Mouse (Mus musculus) spleen, adult 2 months (tissue): ENCODE results near the gene Ninl. TPM values are rescaled to one million over a fixed set of nuclear protein-coding genes. Genes with fewer than 3 reads are reported as not detected.

Source experiments
- DNase-seq, 2 experiments: peaks; one replicate each; pipeline versions ENCODE4 v3.0.0 to v3.0.0-alpha.2; 2012 to 2021; ENCODE audit warnings: low spot score in 2 of 2, low read depth in 1 of 2
- H3K27ac ChIP-seq: fragments of 200-500 bp; 2 replicates; pipeline ENCODE4 v1.5.1; 2012; ENCODE audit warnings: low read length, inconsistent platforms; ENCODE audit not compliant: insufficient read depth
- H3K27me3 ChIP-seq: fragments of 200-500 bp; 2 replicates; pipeline ENCODE4 v1.6.1; 2012; ENCODE audit warnings: mild to moderate bottlenecking, moderate library complexity, low read length, inconsistent platforms; ENCODE audit not compliant: control insufficient read depth, insufficient read depth
- H3K36me3 ChIP-seq: fragments of 200-500 bp; 2 replicates; pipeline ENCODE4 v1.6.1; 2012; ENCODE audit warnings: mild to moderate bottlenecking, low read length, inconsistent platforms; ENCODE audit not compliant: control insufficient read depth, insufficient read depth
- H3K4me1 ChIP-seq: fragments of 200-500 bp; 2 replicates; pipeline ENCODE4 v1.6.1; 2011; ENCODE audit warnings: inconsistent platforms; ENCODE audit not compliant: control insufficient read depth, insufficient read depth, insufficient read length
- H3K4me3 ChIP-seq: fragments of 200-500 bp; 2 replicates; pipeline ENCODE4 v1.5.1; 2011; ENCODE audit warnings: mild to moderate bottlenecking, inconsistent platforms; ENCODE audit not compliant: insufficient read depth, insufficient read length; ENCODE audit errors: extremely low read depth
- CTCF ChIP-seq: fragments of 200-500 bp; IDR thresholded peaks from 2 replicates; pipeline ENCODE4 v1.5.1; 2011; ENCODE audit warnings: mild to moderate bottlenecking, inconsistent platforms; ENCODE audit not compliant: insufficient read depth, insufficient read length, insufficient replicate concordance; ENCODE audit errors: extremely low read depth
- POLR2A ChIP-seq: fragments of 200-500 bp; IDR thresholded peaks from 2 replicates; pipeline ENCODE4 v1.6.1; 2011; ENCODE audit warnings: low read depth, low read length, inconsistent platforms
- WGBS: fragments of 180-500 bp; shearing (Covaris S2); methylation state at CpG from one replicate; pipeline ENCODE4 v1.1.7; 2018; 5-methylcytosine and 5-hydroxymethylcytosine counted together
- polyA plus RNA-seq: library from polyadenylated mRNA; depleted of rRNA; stranded (reverse); fragments of >200 nt; gene quantifications from 2 replicates; pipeline ENCODE4 v1.2.3, GENCODE M21; 2012

Gene Ninl
- polyA plus RNA-seq, 1 experiment = 2.1 TPM

DNA sequence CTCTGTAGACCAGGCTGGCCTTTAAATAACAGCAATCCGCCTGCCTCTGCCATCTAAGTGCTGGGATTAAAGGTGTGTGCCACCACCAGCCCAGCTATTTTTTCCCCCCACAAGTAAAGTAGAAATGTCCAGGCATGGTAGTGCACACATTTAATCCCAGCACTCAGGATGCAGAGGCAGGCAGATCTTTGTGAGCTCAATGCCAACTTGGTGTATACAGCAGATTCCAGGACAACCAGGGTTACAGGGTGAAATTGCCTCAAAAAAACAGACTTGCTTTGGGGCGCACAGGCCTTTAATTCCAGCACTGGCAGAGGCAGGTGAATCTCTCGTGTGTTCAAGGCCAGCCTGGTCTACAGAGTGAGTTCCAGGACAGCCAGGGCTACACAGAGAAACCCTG is 116.2 kb downstream of the Ninl start:
- 96% methylated on average over 3 of the region's 3 CpGs for WGBS
- Histone ChIP-seq H3K4me3 (no peak overlapping the region), H3K27ac (no peak overlapping the region), H3K4me1 (peaks cover 2% of the 10 kb centered on the region; the same call in 1 of the 2 replicates), H3K27me3 (no peaks in the 10 kb centered on the region), H3K36me3 (no peaks in the 10 kb centered on the region)
- no peak for DNase-seq
- TF ChIP-seq CTCF (no peak), POLR2A (no peak)

DNA sequence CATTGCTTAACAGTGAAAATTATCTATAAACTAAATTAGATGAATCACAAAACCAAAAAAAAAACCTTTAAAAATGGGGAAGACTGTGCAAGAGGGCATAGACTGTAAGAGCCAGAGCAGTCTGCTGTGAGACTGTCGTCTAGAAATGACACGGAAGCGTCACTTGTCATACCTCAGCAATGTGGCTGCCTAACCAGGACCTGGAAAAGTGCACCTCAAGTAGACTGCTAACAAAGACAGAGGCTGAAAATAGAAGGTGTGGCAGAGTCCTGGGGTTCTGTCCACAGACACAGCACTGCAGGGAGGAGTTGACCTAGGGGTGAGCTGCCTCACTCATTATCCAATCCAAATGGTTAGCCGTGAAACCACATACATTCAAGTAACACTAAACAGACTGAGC is 117.0 kb downstream of the Ninl start:
- no peak overlapping the region for H3K4me3 ChIP-seq
- no peak overlapping the region for H3K27ac ChIP-seq
- DNase-seq = no peak
- 89% methylated on average over 4 of the region's 4 CpGs for WGBS
- H3K4me1 ChIP-seq = peaks cover 2% of the 10 kb centered on the region; the same call in 1 of the 2 replicates
- TF ChIP-seq CTCF (no peak), POLR2A (no peak)
- H3K36me3 ChIP-seq = no peaks in the 10 kb centered on the region
- no peaks in the 10 kb centered on the region for H3K27me3 ChIP-seq

DNA sequence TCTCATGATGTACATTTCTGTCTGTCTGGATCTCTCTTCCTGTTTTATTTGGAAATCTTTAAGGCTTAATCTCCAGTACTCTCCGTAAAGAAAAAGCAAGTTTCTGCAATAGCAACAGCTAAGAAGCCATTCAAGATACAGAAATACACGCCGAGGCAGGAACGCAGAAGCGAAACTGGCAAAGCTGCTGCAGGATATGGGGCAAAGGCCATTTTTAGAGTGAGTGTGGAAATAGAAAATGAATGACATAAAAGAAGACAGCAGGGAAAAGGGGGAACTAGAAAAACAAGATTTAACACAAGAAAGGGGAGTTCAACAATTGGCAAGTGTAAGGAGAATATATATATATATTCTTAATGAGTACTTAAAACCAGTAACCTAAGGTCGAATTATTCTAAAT is 117.5 kb downstream of the Ninl start:
- H3K4me1 ChIP-seq = peaks cover 2% of the 10 kb centered on the region; the same call in 1 of the 2 replicates
- no peaks in the 10 kb centered on the region for H3K27me3 ChIP-seq
- DNase-seq = no peak
- TF ChIP-seq POLR2A (no peak), CTCF (no peak)
- H3K4me3 ChIP-seq = no peak overlapping the region
- 47% methylated on average over 6 of the region's 6 CpGs for WGBS
- H3K27ac ChIP-seq = no peak overlapping the region
- no peaks in the 10 kb centered on the region for H3K36me3 ChIP-seq

DNA sequence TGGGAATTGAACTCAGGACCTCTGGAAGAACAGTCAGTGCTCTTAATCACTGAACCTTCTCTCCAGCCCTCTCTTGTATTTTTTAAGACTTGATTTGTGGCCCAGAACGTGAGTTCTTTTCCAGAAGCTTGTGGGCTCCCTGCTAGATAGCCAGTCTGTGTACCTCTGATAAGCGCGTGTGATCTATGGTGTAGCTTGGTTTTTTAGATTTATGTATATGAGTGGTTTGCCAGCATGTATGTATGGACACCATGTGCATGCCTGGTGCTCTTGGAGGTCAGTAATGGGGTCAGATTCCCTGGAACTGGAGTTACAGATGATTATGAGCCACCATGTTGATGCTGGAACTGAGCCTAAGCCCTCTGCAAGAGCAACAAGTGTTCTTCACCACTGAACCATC is 118.6 kb downstream of the Ninl start:
- WGBS = 90% methylated on average over 3 of the region's 3 CpGs
- no peak overlapping the region for H3K4me3 ChIP-seq
- no peaks in the 10 kb centered on the region for H3K27me3 ChIP-seq
- TF ChIP-seq POLR2A (no peak), CTCF (no peak)
- DNase-seq = no peak
- H3K4me1 ChIP-seq = peaks cover 2% of the 10 kb centered on the region; the same call in 1 of the 2 replicates
- H3K36me3 ChIP-seq = no peaks in the 10 kb centered on the region
- no peak overlapping the region for H3K27ac ChIP-seq

DNA sequence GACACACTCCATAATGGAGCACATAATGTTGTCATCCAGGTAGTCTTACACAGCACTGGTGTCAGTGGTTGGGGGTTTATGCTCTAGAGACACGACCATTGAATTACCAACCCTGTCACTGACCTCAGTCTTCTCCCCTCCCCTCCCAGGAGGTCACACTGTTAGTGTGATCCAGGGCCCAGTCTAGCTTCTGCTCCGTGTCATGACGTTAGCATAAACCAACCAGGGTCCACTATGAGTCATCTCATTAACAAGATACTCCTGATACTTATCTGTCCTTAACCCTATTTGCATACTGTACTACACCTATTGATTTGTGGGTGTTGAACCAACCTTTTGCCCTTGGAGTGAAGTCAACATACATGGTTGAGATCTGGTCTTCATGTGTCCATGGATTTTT is 120.5 kb downstream of the Ninl start:
- no peak overlapping the region for H3K27ac ChIP-seq
- 83% methylated on average over 3 of the region's 3 CpGs for WGBS
- H3K27me3 ChIP-seq = no peaks in the 10 kb centered on the region
- no peak for DNase-seq
- no peak overlapping the region for H3K4me3 ChIP-seq
- H3K4me1 ChIP-seq = peaks cover 2% of the 10 kb centered on the region; the same call in 1 of the 2 replicates
- H3K36me3 ChIP-seq = no peaks in the 10 kb centered on the region
- TF ChIP-seq CTCF (no peak), POLR2A (no peak)

DNA sequence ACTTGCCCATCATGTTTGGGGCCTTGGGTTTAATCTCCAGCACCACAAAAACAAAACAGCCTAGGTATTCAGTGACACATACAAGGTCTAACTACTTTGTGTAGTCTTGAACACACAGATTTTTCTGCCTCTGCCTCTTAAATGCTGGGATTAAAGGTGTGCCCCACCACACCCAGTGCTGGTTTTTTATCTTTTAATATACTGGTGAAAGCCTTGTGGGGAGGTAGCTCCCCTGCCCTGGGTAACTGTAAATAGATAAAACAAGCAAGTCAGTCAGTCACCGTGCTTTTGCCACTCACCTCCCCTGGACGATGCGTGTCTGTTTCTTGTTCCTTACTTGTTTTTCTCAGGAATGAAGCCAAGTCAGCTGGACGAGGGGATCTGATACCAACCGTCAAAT is 123.4 kb downstream of the Ninl start:
- WGBS = 86% methylated on average over 5 of the region's 5 CpGs
- DNase-seq = no peak
- Histone ChIP-seq H3K4me1 (no peaks in the 10 kb centered on the region), H3K27ac (no peak overlapping the region), H3K36me3 (no peaks in the 10 kb centered on the region), H3K4me3 (no peak overlapping the region), H3K27me3 (no peaks in the 10 kb centered on the region)
- TF ChIP-seq POLR2A = no peak
- TF ChIP-seq CTCF = no peak

DNA sequence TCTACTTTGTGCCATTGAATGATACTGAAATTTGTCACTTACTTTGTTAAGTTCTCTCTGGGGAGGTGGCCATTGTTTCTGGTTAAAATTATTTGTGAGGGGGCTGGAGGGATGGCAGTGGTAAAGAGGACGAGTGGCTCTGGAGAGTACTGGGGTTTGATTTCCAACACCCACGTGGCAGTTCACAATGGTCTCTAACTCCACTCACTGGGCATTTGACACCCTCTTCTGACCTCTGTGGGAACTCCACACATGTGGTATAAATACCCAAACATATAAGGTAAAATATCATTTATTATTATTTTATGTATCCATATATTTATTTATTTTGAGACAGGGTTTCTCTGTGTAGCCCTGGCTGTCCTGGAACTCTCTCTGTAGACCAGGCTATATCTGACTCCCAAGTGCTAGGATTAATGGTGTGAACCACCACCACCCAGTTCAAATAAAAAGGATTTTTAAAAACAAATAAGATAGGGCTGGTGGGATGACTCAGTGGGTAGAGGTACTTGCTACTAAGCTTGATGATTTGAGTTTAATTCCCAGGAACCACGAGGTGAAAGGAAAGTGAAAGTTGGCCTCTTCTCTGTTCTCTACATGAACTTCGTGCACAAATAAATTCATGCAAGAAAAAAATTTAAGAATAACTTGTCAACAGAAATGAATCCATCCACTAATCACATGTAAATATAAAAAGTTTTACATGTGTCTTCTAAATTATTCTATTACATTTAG is 124.2 kb downstream of the Ninl start:
- Histone ChIP-seq H3K27me3 (no peaks in the 10 kb centered on the region), H3K4me3 (no peak overlapping the region; the same call in 1 of the 2 replicates), H3K36me3 (no peaks in the 10 kb centered on the region), H3K4me1 (peaks cover 1% of the 10 kb centered on the region), H3K27ac (no peak overlapping the region)
- DNase-seq = no peak
- WGBS = 47% methylated on average over 4 of the region's 4 CpGs
- TF ChIP-seq CTCF (no peak), POLR2A (no peak)
